Mouse (Mus musculus): Measurements from ENCODE around the gene Ift172.
"Not testable (repeated sequence)": the region's sequence is repeated elsewhere in the genome, so short reads cannot be mapped to it uniquely, and the experiment has no call there.

DNA sequence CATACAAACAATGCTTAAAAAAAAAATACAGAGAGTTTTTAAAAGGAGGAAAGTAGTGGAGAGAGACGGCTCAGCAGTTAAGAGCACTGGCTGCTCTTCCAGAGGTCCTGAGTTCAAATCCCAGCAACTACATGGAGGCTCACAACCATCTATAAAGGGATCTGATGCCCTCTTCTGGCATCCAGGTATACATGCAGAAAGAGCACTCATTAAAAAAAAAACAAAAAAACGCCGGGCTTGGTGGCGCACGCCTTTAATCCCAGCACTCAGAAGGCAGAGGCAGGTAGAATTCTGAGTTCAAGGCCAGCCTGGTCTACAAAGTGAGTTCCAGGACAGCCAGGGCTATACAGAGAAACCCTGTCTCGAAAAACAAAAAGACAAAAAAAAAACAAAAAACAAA is 74.4 kb downstream of the Ift172 start:
- not testable (repeated sequence) for TF ChIP-seq CTCF, EP300 (IDR thresholded peaks at IDR 0.05; ENCODE audit: low read depth)
